ENCODE assay signal across 8 mouse cellular contexts in genomic region chr5:127610787-127611509, GRCm38 (mm10). TPM values are rescaled to one million over a fixed set of nuclear protein-coding genes. Genes with fewer than 3 reads are reported as not detected.
DNase-seq lines count a peak whose midpoint lies in the region; ATAC-seq and TF ChIP-seq lines count a peak whose summit lies in the region.

No protein-coding gene starts in this region.

- DNase-seq in layer of hippocampus, adult 18-20 months (ENCODE audit: low spot score in 2 of 2) = peak; percentile 35 to 79
- no peak for DNase-seq in layer of hippocampus, postnatal 25 days (ENCODE audit: extremely low spot score in 1 of 2, low spot score in 1 of 2)
- peak; percentile 67 for DNase-seq in Patski (ENCODE audit: low read depth, low spot score)
- DNase-seq in kidney, adult 9 months = peak; percentile 92
- peak; percentile 68 for DNase-seq in lung, adult 2 months
- peak; percentile 79 to 80 for DNase-seq in spleen, postnatal 36 days (ENCODE audit: low spot score in 2 of 2)
- DNase-seq in yolk sac, embryonic 10.5 days (ENCODE audit: low spot score) = no peak

- H3K27me3 ChIP-seq in Patski = no peaks in the 10 kb centered on the region

- peaks cover 44% of the 10 kb centered on the region for H3K4me1 ChIP-seq in lung, adult 2 months (ENCODE audit: control insufficient read depth, insufficient read depth, low read length)

- CTCF ChIA-PET in Patski (lab: Charles Lee) = interaction anchor here (0.7 to 1.1 kb wide), 3 partner anchors 9 to 11 kb away, joined by 3 to 5 read pairs (median 3); no protein-coding TSS in a partner anchor

- WGBS in lung, adult 2 months = 26% methylated on average over 6 of the region's 6 CpGs

- in situ Hi-C loops in Patski (cut with MboI; ENCODE audit: low pct_unique_long_range_greater_than_20kb) = loop anchor here (25.0 kb wide), 1 partner anchor 1401 kb away; the partner anchor contains the start of genes Ran and Stx2

- H3K4me3 ChIP-seq in lung, adult 2 months (replicated peaks; ENCODE audit: extremely low read depth, low read depth, low read length) = no peak overlapping the region

- ATAC-seq in Patski = peak; percentile 84
- ATAC-seq in erythroid progenitor cell, adult 5-6 weeks (replicated peaks; ENCODE audit: low FRiP score, poor library complexity, severe bottlenecking) = peak; percentile 64; the same call in 1 of the 2 replicates

- POLR2A ChIA-PET in Patski (lab: Charles Lee) = no interaction called here

- no peak for TF ChIP-seq CTCF in Patski (IDR thresholded peaks at IDR 0.05)
- TF ChIP-seq CTCF in lung, adult 2 months (IDR thresholded peaks at IDR 0.05; ENCODE audit: insufficient read depth, low read length) = no peak

- no peak for TF ChIP-seq POLR2A in lung, adult 2 months (IDR thresholded peaks at IDR 0.05; ENCODE audit: borderline replicate concordance, extremely low read depth, low read depth, low read length)

RNA-seq across cellular contexts. Expression of gene Glt1d1, which starts 21.1 kb away (rescaled TPM):
- total RNA-seq in layer of hippocampus, adult 18-20 months (2021) = 10 to 100 TPM; 18.4 to 23.7 TPM
- 10 to 100 TPM; 21.3 to 23.0 TPM for total RNA-seq in layer of hippocampus, postnatal 25 days (2021)
- 0.31 TPM for polyA plus RNA-seq in Patski (2021)
- 0.42 and 4.0 TPM in 2 replicates for total RNA-seq in erythroid progenitor cell, adult 5-6 weeks (2015; ENCODE audit: low replicate concordance)
- total RNA-seq in erythroid progenitor cell, adult 5-6 weeks (2017; ENCODE audit: low replicate concordance) = 0.53 and 0.64 TPM in 2 replicates
- 0.51 and 0.72 TPM in 2 replicates for polyA plus RNA-seq in lung, adult 2 months (2012; rRNA removed)

RNA-seq across cellular contexts. Expression of gene Slc15a4, which starts 21.7 kb away (rescaled TPM):
- 10 to 100 TPM; 26.9 to 29.0 TPM for total RNA-seq in layer of hippocampus, adult 18-20 months (2021)
- total RNA-seq in layer of hippocampus, postnatal 25 days (2021) = 10 to 100 TPM; 23.7 to 27.2 TPM
- polyA plus RNA-seq in Patski (2021) = 31.1 TPM
- 3.2 and 11.3 TPM in 2 replicates for total RNA-seq in erythroid progenitor cell, adult 5-6 weeks (2015; ENCODE audit: low replicate concordance)
- 6.9 and 7.3 TPM in 2 replicates for total RNA-seq in erythroid progenitor cell, adult 5-6 weeks (2017; ENCODE audit: low replicate concordance)
- 33.7 and 42.8 TPM in 2 replicates for polyA plus RNA-seq in lung, adult 2 months (2012; rRNA removed)

Comparison
In these comparisons a context has a peak if more than half of its experiments do, and no peak if none do; other contexts are left out.
1. DNase-seq: peak in layer of hippocampus, adult 18-20 months (2 of 2), Patski (single experiment), kidney, adult 9 months (single experiment), lung, adult 2 months (single experiment) and spleen, postnatal 36 days (2 of 2); none in layer of hippocampus, postnatal 25 days (0 of 2) and yolk sac, embryonic 10.5 days (single experiment).